Mouse (Mus musculus): Measurements from ENCODE around the gene Ptbp3. TPM values are rescaled to one million over a fixed set of nuclear protein-coding genes. Genes with fewer than 3 reads are reported as not detected.

The Ptbp3 gene
- polyA plus RNA-seq, 1 experiment from 2014 or later = 38.2 TPM

GRCm38 (mm10) chr4:59548011-59548559 is 1.1 kb downstream of the Ptbp3 start:
- Histone ChIP-seq H3K9ac (replicated peaks; ENCODE audit: low read depth) (peak overlapping the region; percentile 98), H3K4me2 (replicated peaks; ENCODE audit: low read depth, low read length) (peak overlapping the region; percentile 87), H3K4me1 (ENCODE audit: insufficient read depth, low read depth, low read length) (no peaks in the 10 kb centered on the region), H3K27ac (ENCODE audit: low read length) (peak overlapping the region; percentile 99), H3K27me3 (replicated peaks; ENCODE audit: insufficient read depth, low read length) (no peaks in the 10 kb centered on the region), H3K4me3 (ENCODE audit: low read depth, low read length) (peak overlapping the region; percentile 96), H3K36me3 (ENCODE audit: insufficient read depth, low read length) (no peaks in the 10 kb centered on the region), H3K9me3 (ENCODE audit: low read length) (no peaks in the 10 kb centered on the region)
- TF ChIP-seq CTCF (IDR thresholded peaks at IDR 0.05) = no peak
- TF ChIP-seq EP300 (IDR thresholded peaks at IDR 0.05) = no peak
- ATAC-seq (no peak), DNase-seq (ENCODE audit: low spot score) (peak; percentile 25)
- 1% methylated on average over 18 of the region's 18 CpGs for WGBS

- no peak for ATAC-seq
- 20% methylated on average over 11 of the region's 11 CpGs for WGBS
- no peaks in the 10 kb centered on the region for H3K4me1 ChIP-seq (ENCODE audit: insufficient read depth, low read depth, low read length)
- peak overlapping the region; percentile 87 for H3K4me2 ChIP-seq (replicated peaks; ENCODE audit: low read depth, low read length)
- no peaks in the 10 kb centered on the region for H3K9me3 ChIP-seq (ENCODE audit: low read length)
- no peaks in the 10 kb centered on the region for H3K36me3 ChIP-seq (ENCODE audit: insufficient read depth, low read length)
- no peaks in the 10 kb centered on the region for H3K27me3 ChIP-seq (replicated peaks; ENCODE audit: insufficient read depth, low read length)
- H3K9ac ChIP-seq (replicated peaks; ENCODE audit: low read depth) = no peak overlapping the region
- TF ChIP-seq EP300 (IDR thresholded peaks at IDR 0.05) (no peak; the same call in 1 of the 2 replicates), CTCF (IDR thresholded peaks at IDR 0.05) (no peak)
- DNase-seq (ENCODE audit: low spot score) = peak; percentile 15
- peak overlapping the region; percentile 96 for H3K4me3 ChIP-seq (ENCODE audit: low read depth, low read length)
- no peak overlapping the region for H3K27ac ChIP-seq (ENCODE audit: low read length)
Observed at GRCm38 (mm10) chr4:59547136-59547889, 1.9 kb downstream of the Ptbp3 start.

- Histone ChIP-seq H3K9ac (replicated peaks; ENCODE audit: low read depth) (no peak overlapping the region), H3K9me3 (ENCODE audit: low read length) (no peaks in the 10 kb centered on the region), H3K27ac (ENCODE audit: low read length) (no peak overlapping the region), H3K4me2 (replicated peaks; ENCODE audit: low read depth, low read length) (peak overlapping the region; percentile 87), H3K27me3 (replicated peaks; ENCODE audit: insufficient read depth, low read length) (no peaks in the 10 kb centered on the region), H3K36me3 (ENCODE audit: insufficient read depth, low read length) (no peaks in the 10 kb centered on the region), H3K4me1 (ENCODE audit: insufficient read depth, low read depth, low read length) (no peaks in the 10 kb centered on the region), H3K4me3 (ENCODE audit: low read depth, low read length) (peak overlapping the region; percentile 5; the same call in 1 of the 2 replicates)
- WGBS = 39% methylated on average over 7 of the region's 7 CpGs
- ATAC-seq (no peak), DNase-seq (ENCODE audit: low spot score) (no peak)
- TF ChIP-seq CTCF (IDR thresholded peaks at IDR 0.05) (no peak), EP300 (IDR thresholded peaks at IDR 0.05) (no peak)
Observed at GRCm38 (mm10) chr4:59546285-59547071, 2.7 kb downstream of the Ptbp3 start.

GRCm38 (mm10) chr4:59544654-59545053 is 4.5 kb downstream of the Ptbp3 start:
- TF ChIP-seq CTCF (IDR thresholded peaks at IDR 0.05) (no peak), EP300 (IDR thresholded peaks at IDR 0.05) (no peak)
- no peak for ATAC-seq
- no peaks in the 10 kb centered on the region for H3K9me3 ChIP-seq (ENCODE audit: low read length)
- H3K4me2 ChIP-seq (replicated peaks; ENCODE audit: low read depth, low read length) = no peak overlapping the region
- WGBS = 37% methylated on average over 2 of the region's 2 CpGs
- H3K9ac ChIP-seq (replicated peaks; ENCODE audit: low read depth) = no peak overlapping the region
- no peak for DNase-seq (ENCODE audit: low spot score)
- no peak overlapping the region for H3K27ac ChIP-seq (ENCODE audit: low read length)
- no peaks in the 10 kb centered on the region for H3K4me1 ChIP-seq (ENCODE audit: insufficient read depth, low read depth, low read length)
- H3K27me3 ChIP-seq (replicated peaks; ENCODE audit: insufficient read depth, low read length) = no peaks in the 10 kb centered on the region
- H3K4me3 ChIP-seq (ENCODE audit: low read depth, low read length) = no peak overlapping the region
- H3K36me3 ChIP-seq (ENCODE audit: insufficient read depth, low read length) = no peaks in the 10 kb centered on the region

- Histone ChIP-seq H3K4me1 (ENCODE audit: insufficient read depth, low read depth, low read length) (no peaks in the 10 kb centered on the region), H3K4me2 (replicated peaks; ENCODE audit: low read depth, low read length) (no peak overlapping the region), H3K4me3 (ENCODE audit: low read depth, low read length) (no peak overlapping the region), H3K27ac (ENCODE audit: low read length) (no peak overlapping the region), H3K27me3 (replicated peaks; ENCODE audit: insufficient read depth, low read length) (no peaks in the 10 kb centered on the region), H3K36me3 (ENCODE audit: insufficient read depth, low read length) (no peaks in the 10 kb centered on the region), H3K9me3 (ENCODE audit: low read length) (no peaks in the 10 kb centered on the region), H3K9ac (replicated peaks; ENCODE audit: low read depth) (no peak overlapping the region)
- ATAC-seq = no peak
- TF ChIP-seq CTCF (IDR thresholded peaks at IDR 0.05) (peak; percentile 44), EP300 (IDR thresholded peaks at IDR 0.05) (no peak)
- no peak for DNase-seq (ENCODE audit: low spot score)
Observed at GRCm38 (mm10) chr4:59543006-59543405, 6.2 kb downstream of the Ptbp3 start.

- no peak for ATAC-seq
Observed at GRCm38 (mm10) chr4:59536281-59536680, 12.9 kb downstream of the Ptbp3 start.

More at GRCm38 (mm10) chr4:59536281-59536680, 12.9 kb downstream of the Ptbp3 start:
- no peak overlapping the region for H3K4me3 ChIP-seq (ENCODE audit: low read depth, low read length)
- no peak overlapping the region for H3K4me2 ChIP-seq (replicated peaks; ENCODE audit: low read depth, low read length)
- no peak overlapping the region for H3K9ac ChIP-seq (replicated peaks; ENCODE audit: low read depth)
- no peaks in the 10 kb centered on the region for H3K9me3 ChIP-seq (ENCODE audit: low read length)
- TF ChIP-seq CTCF (IDR thresholded peaks at IDR 0.05) (no peak), EP300 (IDR thresholded peaks at IDR 0.05) (no peak)
- H3K27ac ChIP-seq (ENCODE audit: low read length) = no peak overlapping the region
- no peaks in the 10 kb centered on the region for H3K36me3 ChIP-seq (ENCODE audit: insufficient read depth, low read length)
- DNase-seq (ENCODE audit: low spot score) = no peak
- H3K4me1 ChIP-seq (ENCODE audit: insufficient read depth, low read depth, low read length) = no peaks in the 10 kb centered on the region
- no peaks in the 10 kb centered on the region for H3K27me3 ChIP-seq (replicated peaks; ENCODE audit: insufficient read depth, low read length)
- 78% methylated on average over 1 of the region's 1 CpGs for WGBS
